Mouse (Mus musculus) kidney, adult 2 months (tissue): ENCODE measurements around the gene Mdga1.

Experiments
- CTCF ChIP-seq: fragments of 200-500 bp; conservative IDR thresholded peaks from 2 replicates; pipeline ENCODE4 v1.5.1; 2011; ENCODE audit warnings: low read depth, mild to moderate bottlenecking, control low read depth, low read length, moderate library complexity, mixed read lengths; ENCODE audit not compliant: insufficient read depth, insufficient read length
- POLR2A ChIP-seq: fragments of 200-500 bp; IDR thresholded peaks from one replicate; pipeline ENCODE4 v1.6.1; 2011; ENCODE audit warnings: low read depth, low read length, control low read depth

- TF ChIP-seq CTCF (no peak), POLR2A (no peak)
Measured at GRCm38 (mm10) chr17:29803545-29803944, 166.3 kb downstream of the Mdga1 start.
